Mouse (Mus musculus) thymus, postnatal 10 days (tissue): Measurements from ENCODE around the gene Iqcf5.
"Not testable (repeated sequence)": the region's sequence is repeated elsewhere in the genome, so short reads cannot be mapped to it uniquely, and the experiment has no call there.

Experiments used
- DNase-seq, 2 experiments: peaks; one replicate each; pipeline ENCODE4 v3.0.0; 2021; ENCODE audit warnings: low spot score in 2 of 2

Iqcf5 gene

DNA sequence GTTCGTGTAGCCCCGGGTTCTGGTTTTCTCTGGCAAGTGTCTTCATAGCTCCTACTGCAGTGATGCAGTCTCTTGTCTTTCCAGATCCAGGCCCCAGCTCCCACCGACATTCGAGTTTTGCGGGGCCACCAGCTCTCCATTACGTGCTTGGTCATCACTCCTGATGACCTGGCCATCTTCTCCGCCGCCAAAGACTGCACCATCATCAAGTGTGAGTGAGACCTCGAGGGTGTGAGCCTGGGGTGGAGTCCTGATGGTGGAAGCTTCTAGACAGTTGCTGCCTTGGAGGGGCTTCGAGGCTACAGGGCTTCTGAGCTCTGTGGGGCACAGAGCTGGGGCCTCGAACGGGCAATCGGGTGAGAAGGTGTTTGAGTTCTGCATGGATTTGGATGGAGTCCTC lies 32.7 kb upstream of the Iqcf5 start:
- DNase-seq = no peak

DNA sequence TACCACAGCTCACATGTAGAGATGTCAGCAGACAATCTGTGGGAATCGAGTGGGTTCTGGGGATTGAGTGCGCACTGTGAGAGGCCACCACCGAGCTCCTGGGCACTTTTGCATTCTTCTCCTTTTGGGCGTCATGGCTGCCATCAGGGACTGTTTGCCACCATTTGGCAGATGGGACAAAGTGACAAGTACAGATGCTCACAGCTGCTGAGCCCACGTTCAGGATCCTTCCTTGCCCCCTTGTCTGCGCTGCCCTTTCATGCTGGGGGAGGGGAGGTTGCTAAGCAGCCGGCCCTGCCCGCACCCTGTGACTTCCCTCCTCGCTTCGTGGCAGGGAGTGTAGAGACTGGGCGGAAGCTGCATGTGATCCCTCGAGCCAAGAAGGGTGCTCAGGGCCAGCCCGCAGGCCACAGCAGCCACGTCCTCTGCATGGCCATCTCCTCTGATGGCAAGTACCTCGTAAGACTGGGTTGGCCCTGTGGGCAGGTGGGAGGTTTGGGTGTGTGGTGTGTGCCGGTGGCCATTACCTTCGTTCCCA lies 31.7 kb upstream of the Iqcf5 start:
- no peak for DNase-seq

DNA sequence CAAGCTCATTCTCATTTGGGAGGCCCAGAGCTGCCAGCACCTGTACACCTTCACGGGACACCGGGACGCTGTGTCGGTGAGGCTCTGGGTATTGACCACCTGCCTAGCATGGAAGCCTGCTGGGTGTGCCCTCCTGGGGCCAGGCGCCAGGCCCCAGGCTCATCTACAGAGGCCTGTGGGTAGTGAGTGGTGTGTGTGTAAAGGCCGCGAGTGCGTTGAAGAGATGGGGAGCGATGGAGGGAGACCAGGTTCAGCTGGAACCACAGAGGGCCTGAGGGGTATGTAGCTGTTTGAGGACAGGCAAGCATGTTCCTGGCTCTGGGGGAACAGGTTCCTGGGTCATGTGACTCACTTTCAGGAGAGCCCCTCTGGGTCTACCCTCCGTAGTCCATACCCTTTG lies 31.2 kb upstream of the Iqcf5 start:
- DNase-seq = no peak

DNA sequence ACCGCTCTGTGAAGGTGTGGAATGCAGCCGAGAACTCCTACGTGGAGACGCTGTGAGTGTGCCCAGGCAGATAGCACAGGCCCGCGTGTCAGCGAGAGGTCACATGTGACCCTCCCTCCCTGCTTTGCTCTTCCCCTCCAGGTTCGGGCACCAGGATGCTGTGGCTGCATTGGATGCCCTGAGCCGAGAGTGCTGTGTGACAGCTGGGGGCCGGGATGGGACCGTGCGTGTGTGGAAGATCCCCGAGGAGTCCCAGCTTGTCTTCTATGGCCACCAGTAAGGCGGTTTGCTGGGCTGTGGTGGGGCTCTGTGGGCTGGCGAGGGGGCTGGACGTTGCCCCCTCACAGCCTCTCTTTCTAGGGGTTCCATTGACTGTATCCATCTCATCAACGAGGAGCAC lies 30.8 kb upstream of the Iqcf5 start:
- DNase-seq = no peak

DNA sequence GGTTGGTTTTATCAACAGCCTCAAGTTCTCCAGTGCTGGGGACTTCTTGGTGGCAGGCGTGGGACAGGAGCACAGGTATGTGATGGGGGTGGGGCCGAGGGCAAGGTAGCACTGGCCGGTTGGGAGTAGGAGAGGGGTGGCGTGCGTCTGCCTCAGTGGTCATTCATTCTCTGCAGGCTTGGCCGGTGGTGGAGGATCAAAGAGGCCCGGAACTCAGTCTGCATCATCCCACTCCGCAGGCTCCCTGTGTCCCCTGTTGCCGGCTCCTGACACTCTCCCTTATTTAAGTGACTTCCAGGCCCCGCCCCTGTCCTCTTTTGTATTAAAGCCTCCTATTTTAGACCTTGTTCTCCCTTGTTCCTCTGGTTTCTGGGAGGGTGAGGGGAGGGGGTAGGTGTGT lies 29.3 kb upstream of the Iqcf5 start:
- no peak for DNase-seq

DNA sequence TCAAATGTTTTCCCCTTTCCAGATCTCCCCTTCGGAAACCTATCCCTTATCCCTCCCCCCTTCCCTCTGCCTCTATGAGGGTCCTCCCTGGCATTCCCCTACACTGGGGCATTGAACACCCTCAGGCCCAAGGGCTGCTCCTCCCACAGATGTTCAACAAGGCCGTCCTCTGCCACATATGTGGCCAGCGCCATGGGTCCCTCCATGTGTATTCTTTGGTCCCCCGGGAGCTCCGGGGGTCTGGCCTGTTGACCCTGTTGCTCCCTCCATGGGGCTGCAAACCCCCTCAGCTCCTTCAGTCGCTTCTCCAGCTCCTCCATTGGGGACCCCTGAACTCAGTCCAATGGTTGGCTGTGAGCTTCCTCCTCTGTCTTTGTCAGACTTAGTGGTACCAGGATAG lies 26.8 kb upstream of the Iqcf5 start:
- not testable (repeated sequence) for DNase-seq

DNA sequence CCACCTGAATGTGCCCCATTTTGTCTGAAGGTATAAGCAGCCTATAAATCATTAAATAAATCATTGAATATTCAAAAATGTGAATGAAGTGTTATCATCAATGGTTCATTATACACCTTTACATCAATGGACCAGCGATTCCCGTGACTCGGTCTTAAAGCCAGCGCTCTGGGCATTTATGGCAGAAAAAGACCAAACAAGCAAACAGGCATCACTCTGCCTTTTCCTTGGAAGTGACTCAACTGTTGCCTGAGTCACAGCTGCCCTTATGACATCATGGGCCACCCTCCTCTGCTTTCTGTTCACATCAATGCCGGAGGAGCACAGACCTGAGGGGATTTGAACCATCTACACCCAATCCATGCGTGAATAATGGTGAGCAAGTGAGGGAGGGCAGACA lies 14.7 kb upstream of the Iqcf5 start, which contains the start of gene Iqcf1:
Gene Iqcf1 (plus strand): TSS at position 301 of the 400 bp plus-strand sequence.
- DNase-seq = no peak

DNA sequence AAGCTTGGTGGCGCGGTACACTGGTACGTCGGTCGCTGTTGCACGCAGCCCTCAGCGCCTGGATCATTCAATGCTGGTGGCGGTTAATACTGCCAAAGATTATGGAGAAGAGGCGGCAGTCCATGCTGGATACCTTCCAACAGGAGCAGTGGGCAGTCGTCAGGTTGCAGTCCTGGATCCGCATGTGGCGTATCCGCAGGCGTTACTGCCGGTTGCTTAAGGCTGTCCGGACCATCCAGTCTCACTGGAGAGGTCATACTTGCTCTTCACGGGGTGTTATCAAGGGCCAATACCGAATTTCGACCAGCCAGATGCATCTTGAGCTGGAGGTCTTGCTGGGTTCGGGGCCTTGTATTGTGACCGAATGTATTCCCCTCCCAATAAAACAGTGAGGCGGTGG lies 12.5 kb upstream of the Iqcf5 start:
- no peak for DNase-seq

DNA sequence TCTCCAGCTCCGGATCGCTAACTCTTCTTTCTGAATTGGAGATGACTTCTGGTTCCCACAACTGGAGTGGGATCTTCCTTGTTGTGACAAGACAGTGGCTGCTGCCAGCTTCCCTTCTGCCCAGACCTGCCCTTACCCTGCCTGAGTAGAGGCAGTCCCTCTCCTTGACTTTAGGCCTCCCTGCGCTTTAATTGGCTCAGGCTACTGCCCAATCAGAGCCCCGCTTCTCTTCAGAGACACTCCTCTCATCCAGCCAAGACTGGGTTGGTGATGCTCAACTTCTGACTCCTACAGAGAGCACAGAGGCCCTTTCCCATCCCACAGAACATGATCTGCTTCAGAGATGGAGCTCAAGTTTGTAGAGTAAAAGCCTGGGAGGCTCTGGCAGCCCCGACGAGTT lies 10.1 kb upstream of the Iqcf5 start:
- no peak for DNase-seq

DNA sequence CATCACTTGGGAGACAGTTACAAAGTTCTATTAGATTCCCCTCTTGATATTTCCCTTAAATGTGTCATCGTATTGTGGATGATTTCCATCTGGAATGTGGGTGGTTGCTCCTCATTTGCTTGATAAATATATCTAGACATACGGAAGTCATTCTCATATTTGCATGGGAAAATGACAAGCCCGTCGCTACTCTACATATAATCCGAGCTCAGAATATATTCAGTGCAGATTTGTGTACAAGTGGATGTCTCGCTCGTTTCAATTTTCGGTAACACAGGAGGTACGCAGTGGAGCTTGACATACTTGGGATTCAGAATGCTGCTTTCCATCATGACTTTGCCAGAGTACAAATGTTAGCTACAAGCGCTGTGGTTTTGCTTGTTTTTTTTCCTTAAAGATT lies 5.0 kb upstream of the Iqcf5 start:
- DNase-seq = no peak

DNA sequence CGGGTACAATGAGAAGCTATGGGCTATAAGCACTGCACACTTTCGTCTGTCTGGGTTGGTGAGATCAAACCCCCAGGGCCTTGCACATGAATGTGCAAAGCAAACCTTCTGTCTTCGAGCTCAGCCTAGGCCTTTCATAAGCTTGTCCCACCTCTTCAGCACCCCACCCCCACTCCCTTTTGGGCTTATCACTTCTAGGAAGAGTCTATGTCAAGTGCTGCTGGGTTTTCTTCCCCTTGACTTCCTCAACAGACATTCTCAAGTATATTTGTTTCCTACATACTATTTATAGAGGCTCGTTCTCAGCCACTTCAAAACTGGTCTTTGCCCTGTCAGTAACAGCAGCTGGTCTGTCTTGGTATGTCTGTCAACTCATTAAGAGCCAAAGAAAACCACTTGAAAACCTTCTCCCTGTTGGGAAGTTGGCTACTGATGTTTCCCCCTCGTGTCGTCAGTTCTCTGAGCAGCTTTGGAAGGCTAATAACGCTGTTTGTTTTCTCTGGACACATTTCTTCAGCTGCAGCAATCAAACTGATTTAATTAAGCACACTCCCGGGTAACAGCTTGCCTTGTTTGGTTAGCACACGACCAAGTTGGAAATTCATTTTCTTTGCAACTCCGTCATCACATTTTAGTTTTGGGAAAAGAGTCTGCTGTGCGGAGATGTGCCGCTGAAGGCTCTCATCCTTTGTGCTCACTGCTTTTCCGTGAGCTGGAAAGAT lies 1.5 kb upstream of the Iqcf5 start:
- no peak for DNase-seq

DNA sequence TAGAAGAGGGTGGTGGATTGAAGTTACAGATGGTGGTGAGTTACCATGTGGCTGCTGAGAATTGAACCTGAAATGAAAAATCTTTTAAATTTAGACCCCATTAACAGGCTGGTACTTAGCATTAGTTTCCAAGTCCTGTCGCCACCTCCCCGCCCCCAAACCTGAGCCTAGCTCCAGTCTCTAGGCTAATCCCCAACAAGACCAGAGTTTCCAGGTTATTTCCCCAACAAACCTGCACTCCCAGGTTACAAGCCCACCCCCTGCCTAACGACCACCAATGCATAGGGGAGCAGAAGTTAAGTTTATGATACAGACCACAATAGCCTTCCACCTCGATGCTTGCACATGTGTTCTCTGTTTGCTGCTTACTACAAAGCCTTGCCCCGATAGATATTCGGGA lies 807 bp upstream of the Iqcf5 start:
- no peak for DNase-seq

DNA sequence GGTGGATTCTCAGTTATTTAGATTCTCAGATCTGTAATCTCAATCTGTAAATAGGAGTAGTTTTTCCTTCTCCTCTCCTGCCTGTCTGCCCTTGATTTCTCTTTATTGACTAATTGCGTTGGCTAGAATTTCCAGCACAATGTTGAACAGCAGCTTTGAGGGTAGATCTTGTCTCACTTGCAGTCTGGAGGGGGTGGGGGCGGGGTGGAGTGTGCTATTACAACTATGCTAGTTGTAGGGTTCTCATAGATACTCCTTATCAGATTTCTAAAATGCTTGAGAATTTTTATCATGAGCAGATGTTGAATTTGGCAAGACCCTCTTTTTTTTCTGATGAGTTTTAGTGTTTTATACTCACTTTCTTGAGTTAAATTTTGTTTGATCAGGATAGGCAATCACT lies 5.1 kb downstream of the Iqcf5 start:
- no peak for DNase-seq

DNA sequence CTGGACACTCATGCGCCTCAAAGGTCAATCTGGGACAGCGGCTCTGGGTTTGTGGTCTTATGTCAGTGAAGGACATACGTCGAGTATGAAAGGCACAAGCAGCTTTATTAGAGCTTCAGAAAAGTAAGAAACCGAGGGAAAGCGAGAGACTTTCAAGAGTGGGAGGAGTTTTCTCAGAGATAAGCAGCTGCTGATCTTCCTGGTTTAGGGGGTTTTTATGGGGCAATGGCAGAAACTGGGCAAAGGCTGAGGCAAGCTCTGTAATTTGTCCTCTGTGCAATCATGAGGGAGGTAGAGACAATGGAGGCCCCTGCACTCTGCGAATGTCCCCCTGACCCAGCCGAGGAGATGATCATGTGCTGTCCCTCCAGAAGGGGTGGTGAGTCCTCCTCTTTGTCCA lies 5.5 kb downstream of the Iqcf5 start:
- DNase-seq = no peak

DNA sequence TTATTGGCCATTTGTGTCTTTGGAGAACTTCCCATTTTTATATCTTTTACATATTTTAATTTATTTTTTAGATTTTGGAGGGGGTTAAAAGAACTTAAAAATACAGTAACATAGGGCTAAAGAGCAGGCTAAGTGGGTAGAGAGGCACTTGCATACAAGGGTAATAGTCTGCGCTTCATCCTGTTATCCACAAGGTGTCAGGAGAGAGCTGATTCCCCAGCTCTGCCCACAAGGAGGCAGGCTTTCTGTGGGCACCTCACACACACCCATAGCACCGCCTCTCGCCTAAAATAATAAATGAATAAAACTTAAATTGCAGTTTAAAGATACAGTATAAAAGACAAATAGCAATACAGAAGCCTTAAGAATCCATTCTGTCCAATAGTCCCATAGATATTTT lies 17.5 kb downstream of the Iqcf5 start:
- peak in 1 of 2 experiments; percentile 38 for DNase-seq

DNA sequence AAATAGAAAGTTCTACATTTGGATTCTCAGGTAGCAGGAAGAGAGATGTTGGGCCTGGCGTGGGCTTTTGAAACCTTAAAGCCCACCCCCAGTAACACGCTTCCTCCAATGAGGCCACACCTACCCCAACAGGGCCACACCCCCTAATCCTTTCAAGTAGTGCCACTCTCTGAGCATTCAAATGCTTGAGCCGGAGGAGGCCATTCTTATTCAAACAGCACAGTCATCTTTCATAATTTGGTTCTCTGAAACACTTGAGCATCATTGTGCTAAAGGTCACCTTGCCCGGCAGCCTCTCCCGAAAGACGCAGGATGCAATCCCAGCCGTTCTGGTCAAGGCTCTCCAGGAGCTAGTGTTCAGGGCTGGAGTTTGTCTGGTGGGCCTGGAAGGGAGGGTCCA lies 19.9 kb downstream of the Iqcf5 start:
- no peak for DNase-seq

DNA sequence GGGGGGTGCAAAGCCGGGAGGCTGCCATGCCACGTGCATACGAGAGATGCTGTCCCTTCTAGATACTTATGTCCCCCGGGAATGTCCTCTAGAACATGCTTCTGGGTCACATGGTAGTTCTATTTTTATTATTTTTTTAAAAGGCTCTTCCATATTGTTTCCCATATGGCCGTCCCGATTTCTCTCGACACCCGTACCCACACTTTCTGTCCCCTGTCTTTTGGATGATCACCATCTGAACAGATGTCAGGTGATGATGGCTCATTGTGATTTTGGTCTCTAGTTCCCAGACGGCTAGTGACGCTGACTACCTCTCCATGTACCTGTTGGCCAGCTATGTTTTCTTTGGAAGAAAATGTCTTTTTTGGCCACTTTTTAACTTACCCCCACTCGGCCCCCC lies 20.6 kb downstream of the Iqcf5 start:
- no peak for DNase-seq

DNA sequence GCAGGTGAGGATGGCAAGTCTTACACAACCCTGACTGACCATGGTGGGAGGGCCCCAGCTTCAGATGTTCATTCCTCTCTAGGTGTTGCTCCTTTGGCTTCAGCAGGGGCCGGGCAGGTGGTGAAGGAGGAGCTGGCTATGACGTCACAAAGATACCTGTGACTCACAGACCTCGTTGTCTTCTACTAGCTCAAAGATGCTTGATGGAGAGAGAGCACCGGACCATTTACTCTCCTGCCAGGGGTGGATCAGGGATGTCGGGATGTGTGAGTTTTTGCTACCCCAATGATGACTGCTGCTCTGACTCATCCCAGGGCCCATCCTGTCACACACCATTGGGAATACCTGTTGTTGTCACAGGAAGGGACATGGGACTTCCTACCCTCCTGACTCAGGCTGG lies 47.2 kb downstream of the Iqcf5 start, which contains the start of gene Iqcf3:
Gene Iqcf3 (minus strand): TSS at position 101 of the 400 bp plus-strand sequence.
- no peak for DNase-seq

DNA sequence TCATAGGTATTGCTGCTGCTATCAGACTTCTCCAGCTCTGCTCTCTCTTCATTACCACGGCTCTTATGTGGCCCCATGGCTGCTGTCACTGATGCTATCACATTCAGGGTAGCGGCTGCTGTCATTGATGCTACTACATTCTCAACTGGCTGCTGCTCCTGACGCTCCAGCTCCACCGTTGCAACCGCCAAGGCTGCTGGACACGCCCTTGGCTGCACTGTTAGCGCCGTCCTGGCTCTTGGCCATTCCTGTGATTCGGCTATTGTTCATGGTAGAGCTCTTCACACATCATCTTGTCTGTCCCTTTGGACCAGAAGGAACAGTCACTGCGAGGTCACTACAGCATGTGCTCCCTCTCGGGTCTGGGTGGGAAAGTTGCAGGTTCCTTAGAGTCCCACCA lies 47.9 kb downstream of the Iqcf5 start:
- no peak for DNase-seq

DNA sequence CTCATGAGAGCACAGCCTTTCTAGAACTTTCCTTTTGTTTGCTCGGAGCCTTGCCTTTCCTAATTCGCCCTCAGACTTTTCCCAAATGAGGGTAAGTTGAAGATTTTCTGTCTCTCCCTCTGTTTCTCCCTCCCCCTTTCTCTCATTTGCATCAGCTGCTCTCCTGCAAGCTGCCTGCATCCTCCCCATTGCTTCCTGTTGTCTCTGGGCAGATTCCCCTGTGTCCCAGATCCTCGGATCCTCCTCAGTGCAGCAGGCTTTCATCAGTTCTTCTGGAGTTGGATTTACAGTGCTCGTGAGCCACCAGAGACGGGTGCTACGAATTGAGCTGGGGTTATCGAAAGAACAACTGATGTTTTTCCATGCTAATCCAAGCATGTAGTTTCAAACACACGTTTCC lies 49.7 kb downstream of the Iqcf5 start:
- DNase-seq = no peak
